Mouse (Mus musculus): ENCODE measurements around the gene Gm16223.

Gene Gm16223

DNA sequence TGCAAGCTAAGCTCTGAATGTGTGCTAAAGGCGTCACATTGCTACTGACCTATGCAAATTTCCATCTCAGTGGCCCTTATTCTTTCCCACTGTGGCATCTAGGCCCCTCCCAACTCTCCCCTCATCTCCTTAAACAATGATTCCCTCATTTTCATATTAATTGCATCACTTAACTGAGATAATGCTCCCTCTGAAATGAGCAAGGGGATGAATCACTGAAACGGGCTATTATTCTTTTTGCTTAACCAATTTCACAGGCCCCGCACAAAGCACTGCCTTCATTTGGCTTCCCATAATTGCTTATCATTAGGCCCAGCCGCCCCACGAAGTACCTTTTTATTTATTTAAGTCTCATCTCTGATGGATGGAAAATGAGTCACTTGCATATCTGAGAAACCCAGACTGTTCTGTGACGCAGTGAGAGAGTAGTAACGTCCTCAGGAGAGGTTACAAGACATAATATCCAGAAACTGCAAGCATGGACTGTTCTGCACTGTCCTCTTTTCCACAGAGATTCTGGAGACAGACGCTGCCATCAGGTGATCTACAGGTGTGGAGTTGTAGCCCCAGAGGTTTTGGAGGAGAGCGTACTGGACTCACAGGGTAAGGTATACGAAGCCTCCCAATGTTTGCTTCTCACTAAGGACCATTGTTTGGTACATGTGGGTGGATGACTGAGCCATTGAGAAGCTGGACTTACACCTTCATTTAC lies at the start of gene Gm16223:
Gene Gm16223, plus strand, starts transcription at position 485 of the 712 bp plus-strand sequence.
- no peak for DNase-seq (ENCODE audit: low spot score in 2 of 2)

DNA sequence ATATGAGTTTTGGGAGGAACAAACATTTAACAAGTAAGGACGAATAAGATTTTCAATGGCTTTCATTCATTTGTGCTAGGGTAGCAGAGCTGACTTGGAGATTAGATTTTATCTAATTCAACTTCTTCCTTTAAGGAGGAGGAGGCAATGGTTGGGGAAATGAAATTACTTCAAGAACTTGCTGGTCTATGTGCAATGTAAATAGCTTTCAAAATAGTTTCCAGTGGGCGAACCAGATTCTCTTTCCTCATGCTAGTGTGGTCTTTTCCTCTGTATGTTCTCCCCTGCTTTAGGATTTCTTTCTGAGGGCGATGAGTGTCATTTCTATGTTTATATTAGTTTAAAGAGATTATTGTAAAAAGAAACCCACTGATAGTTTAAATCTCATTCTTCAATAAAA lies 45.7 kb upstream of the Gm16223 start:
- no peak for DNase-seq (ENCODE audit: low spot score in 2 of 2)

DNA sequence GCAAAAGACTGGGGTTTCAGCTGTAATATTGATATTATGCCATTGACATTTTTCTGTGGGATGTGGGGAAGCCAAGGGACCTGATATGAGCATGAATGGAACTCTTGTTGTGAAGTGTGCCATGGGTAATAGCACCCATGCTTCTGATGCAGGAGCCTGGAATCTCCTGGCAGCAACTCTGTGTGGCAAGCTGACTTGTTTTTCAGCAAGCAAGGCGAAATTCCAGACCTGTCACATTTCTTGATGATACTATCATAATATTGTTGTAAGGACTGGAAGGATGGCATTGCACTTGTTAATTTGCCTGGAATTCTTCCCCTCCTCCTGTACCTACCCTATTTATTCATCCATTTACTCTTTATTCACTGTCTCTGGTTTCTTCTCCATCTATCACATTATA lies 44.2 kb upstream of the Gm16223 start:
- no peak for DNase-seq (ENCODE audit: low spot score in 2 of 2)

DNA sequence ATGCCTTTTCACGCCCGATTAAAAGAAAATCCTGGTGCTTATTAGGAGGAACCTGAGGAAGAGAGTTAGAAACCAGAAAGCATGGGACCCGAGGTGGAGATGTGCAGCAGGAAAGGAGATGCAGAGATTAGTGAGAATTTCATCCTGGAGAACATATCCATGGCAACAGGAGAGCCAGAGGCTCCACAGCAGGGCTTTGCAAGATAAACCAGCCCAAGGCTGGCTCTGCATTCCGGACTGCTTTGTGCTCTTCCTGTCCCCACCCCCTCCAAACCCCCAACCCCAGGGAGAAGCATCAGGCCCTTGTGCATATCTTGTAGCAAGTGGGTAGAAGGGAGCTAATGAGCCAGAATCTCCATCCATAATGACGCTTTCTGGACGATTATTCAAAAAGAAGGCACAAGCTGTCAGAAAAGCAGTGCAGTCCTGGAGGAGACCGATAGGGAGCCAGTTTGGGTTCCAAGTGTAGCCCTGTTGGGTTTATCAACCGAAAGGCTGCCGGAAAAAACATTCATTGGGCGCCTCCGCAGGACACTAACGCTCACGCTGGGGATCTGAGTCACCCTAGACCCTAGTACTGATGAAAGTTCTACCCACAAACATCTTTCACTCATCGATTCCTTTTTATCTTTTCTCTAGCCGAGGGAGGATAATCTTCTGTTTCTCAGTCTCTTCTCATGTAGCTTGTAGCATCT lies 31.2 kb upstream of the Gm16223 start:
- no peak for DNase-seq (ENCODE audit: low spot score in 2 of 2)

DNA sequence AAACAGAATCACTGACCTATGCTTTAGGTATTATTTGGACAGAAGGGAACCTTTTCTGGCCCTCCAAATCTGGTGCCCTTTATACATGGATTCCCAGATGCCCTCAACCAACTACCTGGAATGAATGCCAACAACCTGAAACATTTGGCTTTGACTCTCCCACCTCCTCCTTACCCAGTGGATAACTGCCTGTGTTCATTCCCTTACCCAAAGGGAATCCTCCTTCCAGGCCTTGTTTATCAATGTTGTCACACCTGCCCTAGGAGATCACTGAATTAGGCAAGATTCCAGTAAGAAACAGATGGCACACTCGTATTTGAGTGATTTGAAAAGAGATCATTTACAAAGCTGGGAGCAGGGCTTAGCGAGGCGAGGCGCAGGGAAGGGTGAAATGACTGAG lies 13.1 kb upstream of the Gm16223 start:
- no peak for DNase-seq (ENCODE audit: low spot score in 2 of 2)

DNA sequence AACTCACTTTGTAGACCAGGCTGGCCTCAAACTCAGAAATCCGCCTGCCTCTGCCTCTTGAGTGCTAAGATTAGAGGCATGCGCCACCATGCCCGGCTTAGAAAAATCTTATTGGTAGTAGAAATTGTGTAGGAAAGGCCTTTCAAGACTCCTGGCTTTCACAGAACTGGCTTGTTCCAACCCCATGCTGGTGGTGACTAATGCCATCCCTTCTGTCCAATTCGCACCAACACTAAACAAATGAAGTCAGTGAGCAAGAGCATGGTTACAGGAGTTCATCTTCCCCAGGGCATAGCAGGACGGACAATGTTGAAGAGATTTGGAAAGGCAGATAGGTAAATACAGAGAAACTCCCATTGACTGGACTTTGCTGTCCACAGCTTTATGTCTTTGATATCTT lies 12.6 kb upstream of the Gm16223 start:
- DNase-seq (ENCODE audit: low spot score in 2 of 2): no peak

DNA sequence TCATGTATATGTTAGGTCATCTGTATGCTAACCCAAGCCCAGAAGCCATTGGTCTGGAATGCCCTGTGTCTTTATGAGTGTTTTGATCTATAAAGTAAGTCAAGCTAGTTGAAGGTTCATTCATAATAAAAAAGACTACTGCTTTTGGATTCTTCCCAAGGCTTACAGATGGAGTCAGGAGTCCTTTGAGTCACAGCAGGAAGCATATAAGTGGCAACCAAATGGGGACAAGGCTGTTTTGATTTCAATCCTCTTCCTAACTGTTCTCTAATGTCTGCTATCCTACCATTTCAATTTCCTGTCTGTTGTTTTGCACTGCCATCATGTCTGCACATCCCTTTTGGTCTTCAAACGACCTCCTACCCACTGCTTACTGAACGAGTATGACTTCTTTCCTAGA lies 2.7 kb upstream of the Gm16223 start:
- no peak for DNase-seq (ENCODE audit: low spot score in 2 of 2)

DNA sequence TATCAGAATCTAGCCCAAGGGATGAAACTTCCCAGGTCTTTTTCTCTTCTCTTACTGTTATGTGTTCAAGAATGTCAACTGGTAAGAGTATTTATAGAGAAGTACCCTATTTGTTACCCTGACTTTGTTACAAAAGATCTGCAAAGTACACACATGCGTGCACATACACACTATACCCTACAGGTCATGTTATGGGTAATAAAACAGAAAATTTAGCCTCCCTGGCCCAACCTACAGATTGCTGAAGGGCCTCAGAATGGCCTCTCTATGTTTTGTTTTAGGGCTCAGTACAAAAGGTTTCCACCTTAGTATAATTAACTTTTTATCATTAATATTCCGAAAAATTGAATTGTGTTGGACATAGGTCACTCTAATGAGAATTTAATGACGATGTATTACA lies 685 bp upstream of the Gm16223 start:
- no peak for DNase-seq (ENCODE audit: low spot score in 2 of 2)

DNA sequence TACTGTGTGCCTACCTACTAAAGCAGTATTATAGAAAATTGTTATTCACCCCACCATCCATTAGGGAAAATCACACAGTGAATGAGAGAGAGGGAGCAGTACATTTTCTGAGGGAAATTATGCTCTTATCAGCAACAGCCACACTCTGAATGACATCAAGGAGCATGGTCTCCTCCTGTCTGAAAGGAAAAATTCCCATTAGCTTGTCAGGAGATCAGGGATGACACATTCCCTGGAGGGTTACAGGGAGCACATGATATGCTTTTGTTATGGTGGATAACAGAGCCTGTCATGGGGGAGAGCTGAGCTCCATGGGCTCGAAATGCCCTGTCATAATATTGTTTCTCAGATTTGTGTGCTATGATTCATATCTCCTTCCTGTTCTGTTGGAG lies 424 bp downstream of the Gm16223 start:
- DNase-seq (ENCODE audit: low spot score in 2 of 2): no peak

DNA sequence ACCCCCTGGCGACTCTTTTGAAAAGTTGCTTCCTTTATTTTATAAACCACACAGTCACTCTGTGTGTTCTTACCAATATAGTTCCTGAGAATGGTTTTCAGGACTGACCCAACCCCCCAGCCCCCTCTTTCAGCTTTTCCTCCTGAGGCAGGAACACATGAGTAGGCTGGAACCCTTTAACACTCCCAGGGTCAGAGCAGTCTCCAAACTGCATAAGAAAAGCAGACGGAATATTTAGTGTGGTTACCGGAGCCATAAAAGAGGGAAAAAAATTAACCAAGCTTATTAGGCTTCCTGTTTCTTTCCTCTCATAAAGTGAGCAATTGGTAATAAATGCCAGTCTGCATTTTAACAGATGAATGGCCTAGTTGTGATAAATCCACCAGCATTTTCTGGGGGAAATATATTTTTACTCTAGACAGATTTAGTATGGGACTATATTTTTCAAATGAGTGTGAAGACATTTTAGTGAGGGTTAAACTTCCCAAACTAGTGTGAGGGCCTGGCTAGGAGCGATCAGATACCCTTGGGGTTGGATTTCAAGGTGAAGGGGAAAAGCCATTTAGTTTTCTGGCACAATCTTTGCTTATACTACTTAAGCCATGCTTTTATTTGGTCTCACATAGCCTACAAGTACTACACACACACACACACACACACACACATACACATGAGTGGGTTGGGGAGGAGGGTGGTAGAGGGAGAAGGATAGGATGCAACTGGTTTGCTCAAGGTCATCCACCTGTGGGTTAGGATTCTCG lies 49.0 kb downstream of the Gm16223 start:
- no peak for DNase-seq (ENCODE audit: low spot score in 2 of 2)

DNA sequence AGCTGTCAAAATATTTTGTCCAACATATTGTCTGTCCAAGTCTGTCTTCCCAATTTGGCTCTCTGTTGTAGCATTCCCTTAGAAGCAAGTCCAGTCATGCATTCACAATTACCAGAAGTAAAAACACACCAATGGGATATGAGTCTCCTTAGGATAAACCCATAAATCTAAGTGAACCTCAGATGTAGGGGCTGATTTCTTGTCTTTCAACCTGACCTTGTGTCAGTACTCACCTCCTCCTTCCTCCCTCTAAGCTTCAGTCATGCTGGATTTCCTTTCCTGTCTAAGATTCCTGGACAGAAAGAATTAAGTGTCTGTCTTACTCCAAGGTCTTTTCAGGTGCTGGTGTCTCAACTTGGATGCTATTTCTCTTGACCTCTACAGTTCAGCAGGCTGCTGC lies 57.8 kb downstream of the Gm16223 start:
- no peak for DNase-seq (ENCODE audit: low spot score in 2 of 2)

DNA sequence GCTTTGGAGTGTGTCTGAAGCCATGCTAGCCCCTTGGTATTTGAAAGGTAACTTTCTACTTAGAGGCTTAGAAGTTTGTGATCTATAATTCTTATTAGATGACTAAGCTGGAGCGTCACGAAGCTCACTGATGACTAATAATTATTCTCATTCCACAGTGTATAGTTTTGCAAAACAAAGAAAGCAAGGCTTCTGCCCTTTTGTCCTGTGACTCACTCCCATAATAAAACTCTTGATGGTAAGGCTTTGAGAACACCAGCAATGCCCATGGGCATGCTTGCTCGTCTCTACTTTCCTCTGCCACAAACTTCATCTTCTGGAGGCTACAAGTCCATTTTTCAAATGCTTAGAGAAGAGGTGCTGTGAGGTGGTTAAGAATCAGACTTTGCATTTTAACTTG lies 87.9 kb downstream of the Gm16223 start:
- no peak for DNase-seq (ENCODE audit: low spot score in 2 of 2)

DNA sequence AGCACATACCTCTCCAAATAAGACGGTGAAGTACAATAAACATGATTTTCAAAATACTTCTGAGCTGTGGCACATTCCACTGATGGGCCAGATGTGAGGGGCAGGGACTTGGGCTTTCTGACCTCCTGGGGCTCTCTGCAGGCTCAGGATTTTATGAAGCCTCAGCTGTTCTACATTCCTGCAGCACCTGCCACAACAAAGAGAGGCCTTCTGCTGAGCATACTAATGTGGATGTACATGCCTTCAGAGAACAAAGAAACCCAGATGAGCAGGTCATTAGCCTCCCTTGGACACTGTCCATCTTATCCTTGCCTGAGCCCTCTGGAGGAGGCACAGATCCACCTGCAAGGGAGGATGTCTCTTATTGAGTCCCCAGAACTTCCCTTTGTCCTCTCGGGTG lies 97.0 kb downstream of the Gm16223 start:
- no peak for DNase-seq (ENCODE audit: low spot score in 2 of 2)

DNA sequence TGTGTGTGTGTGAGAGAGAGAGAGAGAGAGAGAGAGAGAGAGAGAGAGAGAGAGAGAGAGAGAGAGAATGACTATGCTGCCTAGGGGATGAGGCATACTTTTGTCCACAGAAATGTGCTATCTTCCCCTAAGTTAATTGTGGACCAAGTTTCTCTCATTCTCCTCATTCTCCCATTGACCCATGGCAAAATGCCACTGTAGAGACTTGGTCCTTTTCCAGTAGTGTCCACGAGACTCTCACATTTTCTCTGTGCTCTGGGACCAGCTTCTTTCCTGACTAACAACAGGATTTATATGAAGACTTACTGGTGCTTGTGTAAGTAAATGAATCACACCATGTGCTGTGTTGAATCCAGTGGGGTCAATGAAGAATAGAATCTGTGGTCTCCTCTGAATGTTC lies 98.6 kb downstream of the Gm16223 start:
- no peak for DNase-seq (ENCODE audit: low spot score in 2 of 2)

DNA sequence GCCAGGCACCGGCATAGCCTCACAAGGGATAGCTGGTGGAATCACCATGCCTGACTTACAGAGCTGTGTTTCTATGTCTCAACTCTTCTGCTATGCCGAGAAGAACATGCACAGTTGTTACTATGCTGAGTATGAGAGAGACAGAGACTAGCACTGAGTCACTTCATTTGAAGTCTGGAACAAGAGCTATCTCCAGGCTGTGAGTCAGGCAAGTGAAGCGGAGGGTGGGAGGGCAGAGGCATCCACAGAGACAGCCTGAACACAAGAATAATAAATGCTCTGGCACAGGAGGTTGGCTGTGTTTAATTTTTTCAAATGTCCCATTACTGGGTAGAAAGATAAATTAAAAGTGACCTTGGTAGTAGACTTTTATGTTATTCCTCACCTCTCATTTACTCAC lies 100.3 kb downstream of the Gm16223 start:
- DNase-seq (ENCODE audit: low spot score in 2 of 2): no peak

DNA sequence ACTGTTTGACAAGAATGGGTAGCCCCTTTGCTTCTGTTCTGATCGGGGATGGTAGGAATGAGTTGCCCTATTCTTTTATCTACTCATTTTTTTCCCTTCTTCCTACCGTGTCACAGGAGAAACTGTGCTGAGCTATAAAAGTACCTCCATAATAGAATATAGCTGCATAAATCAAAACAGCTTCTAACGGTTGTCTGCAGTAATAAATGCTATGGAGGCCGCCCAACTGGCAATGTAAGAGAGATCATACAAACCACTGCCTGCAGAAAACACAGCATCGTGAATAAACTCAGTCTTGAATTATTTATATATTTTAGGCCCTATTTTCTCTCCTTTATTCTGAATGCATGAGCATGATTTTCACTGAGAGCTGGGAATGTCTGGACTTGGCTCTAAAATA lies 101.0 kb downstream of the Gm16223 start:
- no peak for DNase-seq (ENCODE audit: low spot score in 2 of 2)

DNA sequence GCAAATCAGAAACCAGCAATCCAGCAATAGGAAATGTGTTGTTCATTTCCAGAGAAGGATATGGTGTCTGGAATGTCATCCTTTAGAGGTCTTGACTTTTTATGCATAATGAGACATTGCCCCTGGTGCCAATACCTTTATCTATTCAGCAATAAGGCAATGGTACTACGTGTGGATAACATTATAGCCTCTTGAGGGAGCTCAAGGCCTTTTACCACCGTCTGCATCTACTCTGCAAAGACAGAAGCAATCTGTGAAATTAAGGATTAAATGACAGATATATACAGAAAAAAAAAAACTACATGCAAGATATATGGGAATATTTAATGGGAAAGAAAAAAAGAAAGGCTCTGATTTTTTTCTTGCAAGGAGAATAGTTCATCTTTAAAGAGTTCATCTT lies 106.3 kb downstream of the Gm16223 start:
- DNase-seq (ENCODE audit: low spot score in 2 of 2): no peak

DNA sequence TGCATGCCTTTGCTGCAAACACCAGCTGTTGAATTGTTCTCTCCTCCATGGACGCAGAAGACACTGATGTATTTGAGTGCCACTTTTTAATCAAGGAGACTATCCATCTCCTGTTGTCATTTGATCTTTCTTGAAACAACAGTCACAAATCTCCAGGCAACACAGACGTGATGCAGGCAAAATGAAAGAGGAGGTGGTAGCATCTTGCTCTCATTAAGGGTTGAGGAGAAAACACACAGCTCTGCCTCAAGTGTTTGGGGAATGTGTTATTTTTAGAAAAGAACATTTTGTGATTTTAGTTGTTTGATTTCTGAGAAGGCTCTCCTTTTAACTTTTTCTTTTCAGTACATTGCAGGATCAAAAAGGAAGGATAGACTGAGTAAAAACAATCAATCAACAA lies 107.7 kb downstream of the Gm16223 start:
- DNase-seq (ENCODE audit: low spot score in 2 of 2): no peak

DNA sequence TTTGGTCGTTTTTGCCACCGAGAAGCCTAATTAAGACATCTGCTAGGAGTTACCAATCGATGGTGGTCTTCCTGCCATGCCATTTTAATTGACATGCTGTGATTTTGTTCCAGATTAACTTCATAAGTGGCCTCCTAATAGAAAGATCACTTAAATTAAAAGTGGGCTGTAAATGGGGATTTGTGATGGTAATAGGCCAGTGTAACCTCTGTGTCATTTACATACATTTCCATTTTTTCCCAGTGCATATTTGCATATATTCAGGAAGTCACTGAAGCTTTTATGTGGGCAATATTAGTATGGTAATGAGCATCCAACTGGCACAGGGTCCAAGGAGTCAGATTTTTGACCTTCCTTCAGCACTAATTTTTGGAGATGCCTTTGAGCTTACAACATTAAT lies 130.7 kb downstream of the Gm16223 start:
- DNase-seq (ENCODE audit: low spot score in 2 of 2): no peak

DNA sequence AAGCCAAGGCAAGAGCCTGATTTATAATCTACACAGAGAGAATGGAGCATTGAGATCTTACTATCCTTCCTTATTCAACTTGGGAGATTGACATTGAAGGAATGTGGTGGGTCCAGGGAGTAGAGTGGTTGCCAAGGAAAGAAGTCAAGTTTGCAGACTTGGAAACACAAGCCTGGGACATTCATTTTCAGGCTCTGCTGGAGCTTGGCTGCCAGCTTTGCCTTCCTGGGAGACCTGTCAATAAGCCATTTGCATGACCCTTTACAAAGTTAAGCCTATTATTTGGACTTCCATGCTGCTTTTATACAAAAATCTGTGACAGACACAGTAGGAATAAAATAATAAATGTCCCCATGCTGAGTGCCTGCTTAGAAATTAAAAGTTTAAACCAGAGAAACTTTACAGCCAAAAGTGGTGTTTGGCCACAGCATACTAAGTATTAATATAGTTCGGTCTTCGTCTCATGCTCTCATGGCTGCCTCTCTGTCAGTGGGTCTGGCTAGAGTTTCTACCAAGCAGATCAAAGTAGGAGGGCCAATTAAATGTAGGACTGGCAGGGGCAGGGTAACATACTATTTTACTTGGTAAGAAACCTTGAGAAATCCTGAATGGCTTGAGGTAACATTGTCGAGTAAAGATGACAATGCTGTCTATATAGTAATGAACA lies 139.8 kb downstream of the Gm16223 start:
- DNase-seq (ENCODE audit: low spot score in 2 of 2): no peak

DNA sequence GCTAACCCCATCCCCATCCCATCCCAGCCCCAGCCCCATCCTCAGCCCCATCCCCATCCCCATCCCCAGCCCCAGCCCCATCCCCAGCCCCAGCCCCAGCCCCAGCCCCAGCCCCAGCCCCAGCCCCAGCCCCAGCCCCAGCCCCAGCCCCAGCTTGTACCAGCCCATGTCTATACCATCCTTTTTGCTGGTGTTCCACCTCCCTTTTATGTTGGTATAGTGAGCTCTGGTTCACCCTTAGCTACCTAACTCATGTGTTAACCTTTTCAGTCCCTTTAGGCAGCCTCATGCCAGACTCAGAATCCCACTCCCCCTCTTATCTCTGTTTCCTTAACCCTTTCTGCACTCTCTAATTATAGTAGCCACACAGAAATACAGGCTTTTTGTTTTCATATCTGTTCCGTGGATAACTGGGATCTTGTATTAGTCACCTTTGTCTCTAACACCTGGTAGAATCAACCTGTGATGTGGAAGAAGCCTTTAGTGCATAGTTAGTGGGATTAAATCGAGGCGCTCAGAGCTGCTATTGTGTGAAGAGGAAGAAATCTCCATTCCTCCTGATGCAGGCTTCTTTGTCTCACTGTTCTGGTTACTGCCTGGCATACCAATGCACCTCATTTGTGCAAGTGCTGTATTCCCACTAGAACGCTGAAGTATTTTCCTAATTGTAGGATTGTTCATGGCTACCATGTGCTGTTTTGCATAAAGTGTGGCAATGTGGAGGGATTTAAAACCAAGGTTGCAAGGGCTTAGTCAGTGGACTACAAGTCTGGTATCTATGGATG lies 144.0 kb downstream of the Gm16223 start:
- DNase-seq (ENCODE audit: low spot score in 2 of 2): no peak

DNA sequence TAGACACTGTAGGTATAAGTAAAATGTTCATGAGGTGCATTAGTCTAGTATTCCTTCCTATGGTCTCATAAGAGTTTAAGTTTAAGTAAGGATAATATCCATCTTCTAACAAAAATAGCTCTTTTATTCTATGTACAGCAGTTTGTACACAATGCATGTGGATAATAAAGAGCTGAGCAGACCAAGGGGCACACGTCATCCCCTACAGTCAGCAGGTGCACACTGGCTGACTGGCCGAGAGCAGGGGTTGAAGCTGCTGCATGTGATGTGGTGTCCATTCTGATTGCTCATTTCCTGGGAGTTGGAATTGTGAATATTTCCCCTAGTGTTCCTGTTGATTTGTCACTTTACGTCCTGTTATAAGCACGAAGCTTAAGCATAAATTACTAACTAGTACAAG lies 144.6 kb downstream of the Gm16223 start:
- no peak for DNase-seq (ENCODE audit: low spot score in 2 of 2)
